Mouse (Mus musculus) embryonic facial prominence, embryonic 14.5 days (tissue): Measurements from ENCODE around the gene Upf1. TPM values are rescaled to one million over a fixed set of nuclear protein-coding genes. Genes with fewer than 3 reads are reported as not detected.

ENCODE experiments used
- ATAC-seq: fragments of 200-750 bp; cut with Nextera tagmentation; 2 replicates; pipeline ENCODE4 v1.8.0; 2017; ENCODE audit warnings: low read depth, moderate number of reproducible peaks, moderate TSS enrichment
- DNase-seq: peaks from one replicate; pipeline ENCODE4 v3.0.0-alpha.2; 2015; ENCODE audit warnings: low spot score
- H3K27ac ChIP-seq: fragments of 300-500 bp; sonication (generic); replicated peaks from 2 replicates; pipeline ENCODE4 v1.5.1; 2014; ENCODE audit warnings: low read depth, mild to moderate bottlenecking, low read length, moderate library complexity
- H3K27me3 ChIP-seq: fragments of 300-500 bp; sonication (generic); replicated peaks from 2 replicates; pipeline ENCODE4 v1.6.1; 2014; ENCODE audit warnings: low read length; ENCODE audit not compliant: control insufficient read depth, insufficient read depth
- H3K36me3 ChIP-seq: fragments of 300-500 bp; sonication (generic); 2 replicates; pipeline ENCODE4 v1.6.1; 2014; ENCODE audit warnings: low read length, mixed read lengths; ENCODE audit not compliant: control insufficient read depth, insufficient read depth
- H3K4me1 ChIP-seq: fragments of 300-500 bp; sonication (generic); 2 replicates; pipeline ENCODE4 v1.6.1; 2014; ENCODE audit warnings: antibody characterized with exemption, low read length; ENCODE audit not compliant: control insufficient read depth, insufficient read depth
- H3K4me2 ChIP-seq: fragments of 300-500 bp; sonication (generic); 2 replicates; pipeline ENCODE4 v1.6.1; 2014; ENCODE audit warnings: low read depth, mild to moderate bottlenecking, low read length, moderate library complexity, mixed read lengths
- H3K4me3 ChIP-seq: fragments of 300-500 bp; sonication (generic); 2 replicates; pipeline ENCODE4 v1.5.1; 2014; ENCODE audit warnings: low read depth, mild to moderate bottlenecking, low read length
- H3K9ac ChIP-seq: fragments of 300-500 bp; sonication (generic); 2 replicates; pipeline ENCODE4 v1.6.1; 2014; ENCODE audit warnings: low read depth, mild to moderate bottlenecking, low read length, moderate library complexity, mixed read lengths
- H3K9me3 ChIP-seq: fragments of 300-500 bp; sonication (generic); 2 replicates; pipeline ENCODE4 v1.6.1; 2016; ENCODE audit warnings: low read length; ENCODE audit not compliant: control insufficient read depth
- WGBS: fragments of 180-500 bp; shearing (Covaris S2); extraction: QIAGEN DNeasy Blood & Tissue Kit; methylation state at CpG from one replicate; pipeline ENCODE4 v1.1.7; 2014; 5-methylcytosine and 5-hydroxymethylcytosine counted together
- polyA plus RNA-seq: library from polyadenylated mRNA; unstranded; fragments of >200 nt; fragmentation: Nextera tagmentation; extraction: Ambion mirVana; gene quantifications from 2 replicates; pipeline ENCODE4 v1.2.1, GENCODE M21; 2014

Gene Upf1
- polyA plus RNA-seq, 1 experiment from 2014 or later, result 18.9 TPM

DNA sequence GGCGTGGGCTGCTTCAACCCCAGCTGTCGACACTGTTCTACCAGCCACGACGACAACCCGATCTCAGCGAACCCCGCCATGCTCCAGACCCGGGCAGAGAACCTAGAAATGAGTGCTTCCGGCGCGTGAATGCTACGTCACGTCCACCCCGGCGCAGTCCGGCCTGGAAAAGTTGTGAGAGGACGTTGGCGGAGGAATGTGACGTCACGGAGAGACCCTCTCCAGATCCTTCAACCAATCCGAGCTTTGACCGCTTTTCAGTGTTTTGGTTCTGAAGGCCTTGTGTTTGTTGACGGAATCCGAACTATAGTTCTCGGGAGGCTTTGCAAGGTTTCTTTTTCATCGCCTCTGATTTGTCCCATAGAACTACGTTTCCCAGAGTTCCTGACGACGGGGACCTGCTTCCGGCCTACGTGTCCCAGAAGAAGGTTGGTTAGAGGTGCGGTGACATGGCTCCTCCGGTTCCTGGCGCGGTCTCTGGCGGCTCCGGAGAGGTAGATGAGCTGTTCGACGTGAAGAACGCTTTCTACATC, 50.7 kb downstream of the Upf1 start, which contains the start of the genes Ddx49 and Cope:
Gene Ddx49 (minus strand): TSS at position 132 of the 533 bp plus-strand sequence.
Gene Cope (plus strand): TSS at position 161 of the 533 bp plus-strand sequence.
- Histone ChIP-seq H3K36me3 (peaks cover 60% of the 10 kb centered on the region), H3K4me3 (peak within 1 kb of the TSS; percentile 76)

DNA sequence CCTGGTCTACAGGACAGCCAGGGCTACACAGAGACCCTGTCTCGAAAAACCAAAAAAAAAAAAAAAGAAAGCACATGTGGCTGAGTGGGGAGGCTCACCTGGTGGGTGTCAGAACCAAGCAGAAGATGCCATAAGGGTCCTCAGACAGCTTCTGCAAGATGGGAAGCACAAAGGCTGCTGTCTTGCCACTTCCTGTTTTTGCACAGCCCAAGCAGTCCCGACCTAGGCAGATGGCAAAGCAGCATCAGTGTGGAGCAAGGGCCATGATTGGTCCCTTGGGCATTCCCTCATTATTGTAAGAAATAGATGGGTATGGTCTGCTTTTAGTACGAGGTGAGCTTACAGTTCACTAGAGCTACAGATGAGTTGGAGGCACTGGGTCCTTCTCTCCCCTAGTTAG, 52.2 kb downstream of the Upf1 start:
- Histone ChIP-seq H3K4me3 (no peak overlapping the region), H3K4me2 (no peak overlapping the region), H3K27ac (no peak overlapping the region), H3K4me1 (peaks cover 15% of the 10 kb centered on the region), H3K36me3 (peaks cover 60% of the 10 kb centered on the region), H3K27me3 (no peaks in the 10 kb centered on the region), H3K9me3 (no peaks in the 10 kb centered on the region), H3K9ac (no peak overlapping the region)
- DNase-seq (no peak), ATAC-seq (no peak)
- WGBS, result 70% methylated on average over 3 of the region's 3 CpGs

More for the DNA sequence above, 50.7 kb downstream of the Upf1 start, which contains the start of the genes Ddx49 and Cope:
- H3K9ac ChIP-seq, result peak within 1 kb of the TSS; percentile 82
- H3K4me1 ChIP-seq, result peaks cover 15% of the 10 kb centered on the region
- ATAC-seq, result peak; percentile 95
- WGBS, result under 1% methylated on average over 40 of the region's 40 CpGs
- H3K4me2 ChIP-seq, result peak within 1 kb of the TSS; percentile 87
- DNase-seq, result peak; percentile 97
- peak within 1 kb of the TSS; percentile 83 for H3K27ac ChIP-seq
- no peaks in the 10 kb centered on the region for H3K27me3 ChIP-seq
- no peaks in the 10 kb centered on the region for H3K9me3 ChIP-seq

DNA sequence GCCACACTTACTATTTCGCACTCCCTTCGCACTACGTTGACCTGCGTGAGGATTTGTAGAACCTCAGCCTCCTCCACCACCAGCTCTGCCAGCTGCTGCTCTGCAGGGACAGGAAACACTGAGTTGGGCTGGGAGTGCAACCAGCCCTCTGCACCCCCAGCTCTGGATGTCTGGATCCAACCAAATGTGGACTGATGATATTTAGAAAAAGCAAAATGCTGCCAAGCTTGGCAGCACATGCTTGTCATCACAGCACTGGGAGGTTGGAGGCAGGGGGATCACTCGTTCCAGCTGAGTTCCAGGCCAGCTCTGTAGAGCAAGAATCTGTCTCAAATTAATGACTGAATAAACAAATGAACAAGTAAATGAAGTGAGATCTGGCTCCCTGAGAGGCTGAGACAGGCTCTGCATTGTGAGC, 59.1 kb downstream of the Upf1 start:
- Histone ChIP-seq H3K4me3 (no peak overlapping the region), H3K27ac (peak overlapping the region; percentile 61; the same call in 1 of the 2 replicates), H3K4me2 (no peak overlapping the region), H3K4me1 (0 out of 2 replicates have a peak, but pooled peaks cover 3% of the 10 kb centered on the region), H3K27me3 (no peaks in the 10 kb centered on the region), H3K9ac (no peak overlapping the region), H3K9me3 (no peaks in the 10 kb centered on the region), H3K36me3 (peaks cover 88% of the 10 kb centered on the region)
- peak; percentile 75 for DNase-seq
- ATAC-seq, result peak; percentile 16; the same call in 1 of the 2 replicates
- WGBS, result 60% methylated on average over 5 of the region's 5 CpGs

DNA sequence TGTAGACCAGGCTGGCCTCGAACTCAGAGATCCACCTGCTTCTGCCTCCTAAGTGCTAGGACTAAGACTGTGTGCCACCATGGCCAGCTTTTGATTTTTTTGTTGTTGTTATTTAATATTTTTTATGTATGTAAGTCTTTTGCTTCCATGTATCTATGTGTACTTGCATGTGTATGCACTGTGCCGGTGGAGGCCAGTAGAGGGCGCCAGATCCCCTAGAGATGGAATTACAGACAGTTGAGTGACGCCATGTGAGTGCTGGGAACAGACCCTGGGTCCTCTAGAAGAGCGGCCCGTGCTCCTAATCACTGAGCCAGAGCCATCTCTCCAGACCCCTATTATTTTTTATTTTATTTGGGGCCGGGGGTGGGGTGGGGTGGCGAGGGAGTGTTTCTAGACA, 66.3 kb downstream of the Upf1 start:
- Histone ChIP-seq H3K9me3 (no peaks in the 10 kb centered on the region), H3K4me3 (no peak overlapping the region), H3K4me2 (no peak overlapping the region), H3K9ac (no peak overlapping the region), H3K27me3 (no peaks in the 10 kb centered on the region), H3K4me1 (no peaks in the 10 kb centered on the region), H3K27ac (no peak overlapping the region), H3K36me3 (peaks cover 54% of the 10 kb centered on the region)
- WGBS, result 87% methylated on average over 8 of the region's 8 CpGs
- DNase-seq (no peak), ATAC-seq (no peak)

DNA sequence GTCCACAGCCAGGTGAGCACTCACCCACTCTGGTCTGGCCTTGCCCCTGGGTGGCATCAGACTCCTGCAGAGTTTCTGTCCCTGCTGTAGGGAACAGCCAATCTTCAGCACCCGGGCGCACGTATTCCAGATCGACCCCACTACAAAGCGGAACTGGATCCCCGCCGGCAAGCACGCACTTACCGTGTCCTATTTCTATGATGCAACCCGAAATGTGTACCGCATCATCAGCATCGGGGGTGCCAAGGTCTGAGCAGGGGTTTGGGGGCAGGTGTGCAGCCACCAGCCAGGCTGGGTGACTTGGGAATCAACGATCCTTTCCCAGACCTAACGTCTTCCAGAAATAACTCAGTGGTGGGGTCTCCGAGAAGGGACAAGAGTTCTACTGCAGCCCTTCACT, 67.8 kb downstream of the Upf1 start:
- DNase-seq (no peak), ATAC-seq (no peak)
- H3K4me1 ChIP-seq, result no peaks in the 10 kb centered on the region
- no peak overlapping the region for H3K4me2 ChIP-seq
- peaks cover 40% of the 10 kb centered on the region for H3K36me3 ChIP-seq
- no peaks in the 10 kb centered on the region for H3K27me3 ChIP-seq
- no peak overlapping the region for H3K9ac ChIP-seq
- H3K27ac ChIP-seq, result no peak overlapping the region
- no peaks in the 10 kb centered on the region for H3K9me3 ChIP-seq
- H3K4me3 ChIP-seq, result no peak overlapping the region
- WGBS, result 97% methylated on average over 15 of the region's 15 CpGs

DNA sequence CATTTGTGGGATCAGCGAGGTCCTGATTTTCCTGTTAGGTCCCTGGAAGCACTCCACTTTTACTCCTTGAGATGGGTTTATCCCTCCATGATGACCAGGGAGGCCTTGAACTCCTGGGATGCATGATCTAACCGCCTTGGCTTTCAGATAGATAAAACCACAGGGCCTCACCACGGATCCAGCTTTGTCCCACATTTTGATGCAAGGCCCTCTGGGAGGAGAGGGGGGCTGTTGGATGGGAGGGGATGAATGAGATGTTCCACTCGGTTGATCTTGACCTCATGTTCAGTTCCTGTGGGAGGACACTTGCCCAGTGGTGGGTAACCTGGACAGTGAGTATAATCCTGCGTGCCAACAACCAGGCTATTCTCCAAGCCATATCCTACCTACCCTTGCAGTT, 68.7 kb downstream of the Upf1 start:
- ATAC-seq (no peak), DNase-seq (no peak)
- Histone ChIP-seq H3K36me3 (peaks cover 36% of the 10 kb centered on the region), H3K4me1 (no peaks in the 10 kb centered on the region), H3K4me3 (no peak overlapping the region), H3K9me3 (no peaks in the 10 kb centered on the region), H3K27ac (no peak overlapping the region), H3K4me2 (peak overlapping the region; percentile 70), H3K27me3 (no peaks in the 10 kb centered on the region), H3K9ac (no peak overlapping the region)
- 88% methylated on average over 5 of the region's 5 CpGs for WGBS

DNA sequence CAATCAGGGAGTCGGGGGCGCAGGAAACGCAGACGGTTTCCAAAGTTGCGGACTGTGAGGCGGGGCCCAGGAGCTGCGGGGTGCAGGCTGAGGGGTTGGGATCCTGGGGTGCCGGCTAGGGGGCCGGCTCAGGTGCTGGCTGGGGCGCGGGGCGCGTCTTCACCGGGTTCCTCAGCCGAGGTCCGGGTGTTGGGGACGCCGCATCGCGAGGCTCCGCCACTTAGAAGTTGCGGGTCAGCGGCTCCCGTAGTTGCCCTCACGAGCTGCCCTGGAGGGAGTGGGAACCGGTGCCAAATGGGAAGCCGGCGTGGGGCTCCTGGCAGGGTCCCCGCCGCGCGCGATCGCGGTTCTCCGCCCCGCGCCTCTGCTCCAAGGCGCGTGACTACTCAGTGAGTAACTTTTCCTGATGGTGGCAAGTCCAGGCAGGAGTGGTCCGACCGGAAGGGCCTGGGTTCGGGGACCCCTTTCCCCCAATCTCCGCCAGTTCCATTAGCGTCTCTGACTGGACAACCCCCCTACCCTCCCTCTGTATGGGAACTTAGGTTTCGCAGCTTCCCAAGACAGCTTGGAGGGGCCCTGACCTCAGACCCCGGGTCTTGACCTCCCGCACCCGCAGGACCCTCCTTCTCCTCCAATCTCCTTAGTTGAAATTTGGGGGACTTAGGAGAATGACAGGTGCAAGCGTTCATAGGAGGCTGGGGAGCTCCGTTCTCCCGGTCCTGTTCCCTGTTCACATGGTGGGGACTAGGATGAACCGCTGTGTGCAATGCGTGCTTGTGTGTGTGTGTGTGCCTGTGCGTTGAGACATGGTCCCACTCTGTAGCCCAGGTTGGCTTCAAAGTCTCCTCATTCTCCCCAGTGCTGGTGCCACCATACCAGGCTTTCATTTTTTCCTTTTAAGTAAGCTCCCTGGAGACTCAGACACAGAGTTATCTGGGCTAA, 69.7 kb downstream of the Upf1 start:
- ATAC-seq (peak; percentile 69), DNase-seq (peak; percentile 19)
- Histone ChIP-seq H3K27ac (peak overlapping the region; percentile 72), H3K27me3 (no peaks in the 10 kb centered on the region), H3K9me3 (no peaks in the 10 kb centered on the region), H3K4me2 (peak overlapping the region; percentile 70), H3K9ac (peak overlapping the region; percentile 82), H3K4me1 (no peaks in the 10 kb centered on the region), H3K4me3 (peak overlapping the region; percentile 74), H3K36me3 (peaks cover 33% of the 10 kb centered on the region)
- WGBS, result 0% methylated on average over 29 of the region's 55 CpGs

DNA sequence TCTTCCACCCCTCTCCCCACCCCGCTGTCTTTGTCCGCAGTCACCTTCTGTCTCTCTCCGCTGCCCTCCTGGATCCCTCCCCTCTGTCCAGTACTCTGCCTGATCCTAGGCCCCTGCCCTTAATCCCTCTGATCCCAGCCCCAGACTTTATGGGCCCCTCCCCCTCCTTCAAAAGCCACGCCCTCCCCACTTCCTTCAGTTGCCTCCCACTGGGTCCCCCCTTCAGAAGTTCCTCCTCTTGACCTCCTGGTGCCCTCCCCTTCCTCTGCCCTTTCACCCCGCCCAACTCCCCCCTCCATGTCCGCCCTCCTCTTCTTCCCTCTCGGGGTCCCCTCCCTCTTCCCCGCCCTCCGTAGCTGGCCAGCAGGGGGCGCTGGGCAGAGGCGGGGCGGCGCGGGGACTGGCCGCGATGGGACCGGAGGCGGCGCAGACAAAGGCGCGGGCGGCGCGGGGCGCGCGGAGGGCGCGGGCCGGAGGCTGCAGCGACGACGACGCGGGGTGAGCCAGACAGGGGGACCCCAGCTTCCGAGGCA, 70.4 kb downstream of the Upf1 start, which contains the start of gene Homer3:
Gene Homer3 (plus strand): TSS at position 225 of the 533 bp plus-strand sequence.
- Histone ChIP-seq H3K4me1 (no peaks in the 10 kb centered on the region), H3K27ac (peak within 1 kb of the TSS; percentile 72), H3K36me3 (peaks cover 28% of the 10 kb centered on the region), H3K4me3 (peak within 1 kb of the TSS; percentile 74), H3K9ac (peak within 1 kb of the TSS; percentile 82), H3K4me2 (peak within 1 kb of the TSS; percentile 70), H3K27me3 (no peaks in the 10 kb centered on the region), H3K9me3 (no peaks in the 10 kb centered on the region)
- DNase-seq (peak; percentile 93), ATAC-seq (peak; percentile 91)
- WGBS, result 1% methylated on average over 35 of the region's 36 CpGs
